Mouse (Mus musculus) kidney, adult 2 months (tissue): Measurements from ENCODE around the gene Phf20. TPM values are rescaled to one million over a fixed set of nuclear protein-coding genes. Genes with fewer than 3 reads are reported as not detected.

ENCODE experiments used
- DNase-seq: peaks from one replicate; pipeline ENCODE4 v3.0.0; 2021
- H3K27ac ChIP-seq: fragments of 200-500 bp; 2 replicates; pipeline ENCODE4 v1.5.1; 2012; ENCODE audit warnings: low read depth, low read length, control low read depth, inconsistent platforms; ENCODE audit not compliant: insufficient read depth
- H3K27me3 ChIP-seq: fragments of 200-500 bp; replicated peaks from 2 replicates; pipeline ENCODE4 v1.6.1; 2012; ENCODE audit warnings: mild to moderate bottlenecking, moderate library complexity, low read length, inconsistent platforms; ENCODE audit not compliant: control insufficient read depth, insufficient read depth
- H3K36me3 ChIP-seq: fragments of 200-500 bp; 2 replicates; pipeline ENCODE4 v1.6.1; 2012; ENCODE audit warnings: mild to moderate bottlenecking, moderate library complexity, low read length, inconsistent platforms; ENCODE audit not compliant: control insufficient read depth, insufficient read depth
- H3K4me1 ChIP-seq: fragments of 200-500 bp; 2 replicates; pipeline ENCODE4 v1.6.1; 2011; ENCODE audit warnings: low read length; ENCODE audit not compliant: control insufficient read depth, insufficient read depth
- H3K4me3 ChIP-seq: fragments of 200-500 bp; 2 replicates; pipeline ENCODE4 v1.5.1; 2011; ENCODE audit warnings: mild to moderate bottlenecking, low read depth, low read length, control low read depth; ENCODE audit not compliant: insufficient read depth
- CTCF ChIP-seq: fragments of 200-500 bp; conservative IDR thresholded peaks from 2 replicates; pipeline ENCODE4 v1.5.1; 2011; ENCODE audit warnings: low read depth, mild to moderate bottlenecking, control low read depth, low read length, moderate library complexity, mixed read lengths; ENCODE audit not compliant: insufficient read depth, insufficient read length
- POLR2A ChIP-seq: fragments of 200-500 bp; IDR thresholded peaks from one replicate; pipeline ENCODE4 v1.6.1; 2011; ENCODE audit warnings: low read depth, low read length, control low read depth
- WGBS: fragments of 180-500 bp; shearing (Covaris S2); methylation state at CpG from one replicate; pipeline ENCODE4 v1.1.7; 2018; 5-methylcytosine and 5-hydroxymethylcytosine counted together
- polyA plus RNA-seq: library from polyadenylated mRNA; depleted of rRNA; stranded (reverse); fragments of >200 nt; gene quantifications from 2 replicates; pipeline ENCODE4 v1.2.3, GENCODE M21; 2012

Gene Phf20
- polyA plus RNA-seq, 1 experiment, result 14.6 TPM

- Histone ChIP-seq H3K4me3 (no peak overlapping the region), H3K4me1 (no peaks in the 10 kb centered on the region), H3K36me3 (no peaks in the 10 kb centered on the region), H3K27ac (no peak overlapping the region), H3K27me3 (no peaks in the 10 kb centered on the region)
- no peak for TF ChIP-seq POLR2A
- no peak for TF ChIP-seq CTCF
- DNase-seq, result no peak
- 82% methylated on average over 14 of the region's 14 CpGs for WGBS
These were observed 6.0 kb upstream of the Phf20 start for GRCm38 (mm10) chr2:156190004-156190896.

- H3K4me1 ChIP-seq, result peaks cover 6% of the 10 kb centered on the region
- H3K4me3 ChIP-seq, result no peak overlapping the region
- no peak for DNase-seq
- no peaks in the 10 kb centered on the region for H3K36me3 ChIP-seq
- no peak overlapping the region for H3K27ac ChIP-seq
- H3K27me3 ChIP-seq, result no peaks in the 10 kb centered on the region
- 98% methylated on average over 2 of the region's 2 CpGs for WGBS
- TF ChIP-seq POLR2A (no peak), CTCF (no peak)
These were observed 4.7 kb upstream of the Phf20 start for GRCm38 (mm10) chr2:156191540-156191939.

GRCm38 (mm10) chr2:156192068-156192467, 4.2 kb upstream of the Phf20 start:
- Histone ChIP-seq H3K27me3 (no peaks in the 10 kb centered on the region), H3K4me3 (no peak overlapping the region), H3K36me3 (no peaks in the 10 kb centered on the region), H3K27ac (no peak overlapping the region), H3K4me1 (peaks cover 6% of the 10 kb centered on the region)
- no peak for TF ChIP-seq POLR2A
- TF ChIP-seq CTCF, result no peak
- WGBS, result 91% methylated on average over 2 of the region's 2 CpGs
- DNase-seq, result no peak

- no peak for TF ChIP-seq CTCF
- no peak for TF ChIP-seq POLR2A
- no peaks in the 10 kb centered on the region for H3K36me3 ChIP-seq
- DNase-seq, result no peak
- peaks cover 9% of the 10 kb centered on the region for H3K4me1 ChIP-seq
- no peaks in the 10 kb centered on the region for H3K27me3 ChIP-seq
- 84% methylated on average over 3 of the region's 3 CpGs for WGBS
- H3K4me3 ChIP-seq, result no peak overlapping the region
- no peak overlapping the region for H3K27ac ChIP-seq
These were observed 3.0 kb upstream of the Phf20 start for GRCm38 (mm10) chr2:156193066-156193862.

GRCm38 (mm10) chr2:156194571-156194970, 1.7 kb upstream of the Phf20 start:
- peak; percentile 56 for DNase-seq
- H3K27ac ChIP-seq, result peak overlapping the region; percentile 50; the same call in 1 of the 2 replicates
- H3K4me3 ChIP-seq, result no peak overlapping the region
- no peaks in the 10 kb centered on the region for H3K36me3 ChIP-seq
- TF ChIP-seq POLR2A, result no peak
- TF ChIP-seq CTCF, result no peak
- H3K27me3 ChIP-seq, result no peaks in the 10 kb centered on the region
- peaks cover 18% of the 10 kb centered on the region for H3K4me1 ChIP-seq

- WGBS, result 5% methylated on average over 17 of the region's 17 CpGs
- Histone ChIP-seq H3K36me3 (no peaks in the 10 kb centered on the region), H3K27ac (peak overlapping the region; percentile 87; the same call in 1 of the 2 replicates), H3K4me3 (peak overlapping the region; percentile 99), H3K4me1 (peaks cover 20% of the 10 kb centered on the region), H3K27me3 (no peaks in the 10 kb centered on the region)
- no peak for DNase-seq
- TF ChIP-seq POLR2A, result no peak
These were observed 1.1 kb downstream of the Phf20 start for GRCm38 (mm10) chr2:156197129-156197911.
